Mouse (Mus musculus) adrenal gland, postnatal 10 days (tissue): ENCODE results near the gene Cxcl10. TPM values are rescaled to one million over a fixed set of nuclear protein-coding genes. Genes with fewer than 3 reads are reported as not detected.

Source experiments
- DNase-seq: peaks from one replicate; pipeline ENCODE4 v3.0.0; 2021; ENCODE audit warnings: mixed read lengths
- total RNA-seq, 2 experiments: library from RNA; stranded (reverse); gene quantifications; 2 replicates each; pipeline ENCODE4 v1.2.3; 2021

The Cxcl10 gene
- total RNA-seq, 2 experiments from 2014 or later = 0.57 to 0.94 TPM

- peak; percentile 46 for DNase-seq
Measured at GRCm38 (mm10) chr5:92321631-92322400, 26.9 kb downstream of the Cxcl10 start.

- peak; percentile 28 for DNase-seq
Measured at GRCm38 (mm10) chr5:92318596-92318995, 30.1 kb downstream of the Cxcl10 start.

GRCm38 (mm10) chr5:92318119-92318518 is 30.6 kb downstream of the Cxcl10 start:
- DNase-seq = no peak

- DNase-seq = no peak
Measured at GRCm38 (mm10) chr5:92313776-92314175, 34.9 kb downstream of the Cxcl10 start.

DNA sequence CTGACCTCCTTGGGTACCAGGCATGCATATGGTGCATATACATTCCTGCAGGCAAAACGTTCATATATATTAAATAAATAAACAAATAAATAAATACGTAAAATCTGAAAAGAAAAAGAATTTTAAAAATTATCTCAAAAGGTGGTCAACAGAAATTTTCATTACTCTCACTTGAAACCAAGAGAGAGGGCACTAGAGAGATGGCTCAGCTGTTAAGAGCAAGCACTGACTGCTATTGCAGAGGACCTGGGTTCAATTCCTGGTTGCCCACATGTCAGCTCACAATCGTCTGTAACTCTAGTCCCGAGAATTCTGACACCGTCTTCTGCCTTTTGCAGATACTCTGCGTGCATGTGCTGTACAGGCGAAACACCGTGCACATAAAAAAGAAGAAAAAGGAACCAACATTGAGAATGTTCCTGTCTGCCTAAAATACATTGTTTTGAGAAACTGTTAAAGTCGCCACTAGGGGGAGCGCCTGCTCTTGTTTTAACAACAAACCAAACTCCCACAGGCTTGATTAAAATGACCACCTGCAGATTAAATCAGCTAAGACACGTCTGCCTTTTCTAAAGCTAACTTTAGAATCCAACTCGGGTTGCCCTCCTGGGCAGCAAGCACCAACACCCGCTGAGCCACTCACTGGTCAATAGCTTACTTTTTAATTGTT is 36.5 kb downstream of the Cxcl10 start:
- peak; percentile 92 for DNase-seq

GRCm38 (mm10) chr5:92309681-92310511 is 38.8 kb downstream of the Cxcl10 start, which contains the start of gene Sdad1:
TSS of gene Sdad1 (minus strand) at chr5:92310479.
- DNase-seq = peak; percentile 93

- peak; percentile 25 for DNase-seq
Measured at GRCm38 (mm10) chr5:92304291-92304690, 44.4 kb downstream of the Cxcl10 start.

GRCm38 (mm10) chr5:92302149-92302840 is 46.4 kb downstream of the Cxcl10 start:
- peak; percentile 14 for DNase-seq

Other genes starting within 250 kb of the Cxcl10 start
- gene Uso1, start 211.0 kb downstream of the Cxcl10 start, total RNA-seq = 10 to 100 TPM; 64.1 to 71.5 TPM
- under 1 TPM in 1 of 2 experiments, not detected in 1; 0.96 TPM for gene U90926, start 133.5 kb downstream of the Cxcl10 start, total RNA-seq
- gene Ppef2, start 92.6 kb downstream of the Cxcl10 start, total RNA-seq = under 1 TPM; 0.12 to 0.21 TPM
- gene Naaa, start 70.7 kb downstream of the Cxcl10 start, total RNA-seq = 10 to 100 TPM; 26.7 to 27.0 TPM
- 10 to 100 TPM; 32.1 to 36.0 TPM for gene Sdad1, start 38.4 kb downstream of the Cxcl10 start, total RNA-seq
- 1 to 10 TPM; 1.5 TPM for gene Cxcl9, start 20.8 kb downstream of the Cxcl10 start, total RNA-seq
- gene Art3, start 17.1 kb downstream of the Cxcl10 start, total RNA-seq = 100 to 1,000 TPM; 126 to 154 TPM
- 10 to 100 TPM; 30.3 to 34.0 TPM for gene Nup54, start 86.3 kb upstream of the Cxcl10 start, total RNA-seq
- gene Scarb2, start 157.9 kb upstream of the Cxcl10 start, total RNA-seq = 10 to 100 TPM; 79.6 to 80.6 TPM
- gene Fam47e, start 206.2 kb upstream of the Cxcl10 start, total RNA-seq = not detected